Comparison of ENCODE assay signal across 14 mouse cellular contexts in the genomic region with DNA sequence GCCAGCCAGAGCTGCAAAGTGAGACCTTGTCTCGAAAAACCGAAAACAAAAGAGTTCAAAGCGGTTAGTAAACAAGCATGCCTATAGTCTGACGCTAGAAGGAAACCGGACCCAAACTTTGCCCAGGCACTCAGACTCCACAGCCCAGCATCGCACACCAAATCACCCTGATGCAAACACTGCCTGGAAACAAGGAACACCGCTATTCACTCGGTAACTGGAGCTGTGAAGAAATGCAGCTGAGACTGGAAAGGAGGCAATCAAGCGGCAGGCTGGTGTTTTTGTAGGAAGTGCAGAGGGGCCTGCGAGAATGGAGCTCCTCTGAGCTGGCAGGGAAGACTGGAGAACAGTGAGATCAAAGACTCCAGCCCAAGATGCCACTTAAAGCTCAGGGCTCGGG. TPM values are rescaled to one million over a fixed set of nuclear protein-coding genes. Genes with fewer than 3 reads are reported as not detected.
DNase-seq lines count a peak whose midpoint lies in the region; ATAC-seq lines count a peak whose summit lies in the region.
"Had no signal": no experiment of that assay in that cellular context is flagged by ENCODE, and none has a peak within 500 bp of the region (broad histone marks: within the 10 kb centered on the region; RNA-seq: fewer than 3 reads in every experiment).

No protein-coding gene starts in this region.

- H3K9ac ChIP-seq in heart, embryonic 11.5 days (ENCODE audit: low read depth, low read length) = peak overlapping the region; percentile 76
- peak overlapping the region; percentile 38; the same call in 1 of the 2 replicates for H3K9ac ChIP-seq in kidney, embryonic 16.5 days (replicated peaks; ENCODE audit: low read length)
- H3K9ac ChIP-seq in forebrain, embryonic 14.5 days (ENCODE audit: low read length) = peak overlapping the region; percentile 38
- H3K9ac ChIP-seq in neural tube, embryonic 14.5 days (replicated peaks; ENCODE audit: low read depth, low read length) = no peak overlapping the region

- H3K4me1 ChIP-seq in heart, embryonic 11.5 days (ENCODE audit: control insufficient read depth, insufficient read depth, low read length) = peaks cover 42% of the 10 kb centered on the region
- peaks cover 10% of the 10 kb centered on the region; the same call in 1 of the 2 replicates for H3K4me1 ChIP-seq in kidney, embryonic 16.5 days (ENCODE audit: insufficient read depth, low read length)
- 0 out of 2 replicates have a peak, but pooled peaks cover 6% of the 10 kb centered on the region for H3K4me1 ChIP-seq in forebrain, embryonic 14.5 days (ENCODE audit: control insufficient read depth, insufficient read depth, low read length)
- H3K4me1 ChIP-seq in neural tube, embryonic 14.5 days (ENCODE audit: control insufficient read depth, insufficient read depth, low read length) = no peaks in the 10 kb centered on the region

- no peak for ATAC-seq in heart, embryonic 11.5 days (replicated peaks; ENCODE audit: insufficient number of reproducible peaks, low FRiP score, low TSS enrichment)
- peak; percentile 44 for ATAC-seq in kidney, embryonic 16.5 days (ENCODE audit: low FRiP score, low TSS enrichment)
- peak; percentile 43; the same call in 1 of the 2 replicates for ATAC-seq in forebrain, embryonic 14.5 days
- ATAC-seq in neural tube, embryonic 14.5 days (ENCODE audit: low read depth) = no peak

- peak overlapping the region; percentile 93 for H3K27ac ChIP-seq in heart, embryonic 11.5 days (ENCODE audit: low read depth, low read length)
- no peak overlapping the region for H3K27ac ChIP-seq in kidney, embryonic 16.5 days (ENCODE audit: low read length)
- H3K27ac ChIP-seq in forebrain, embryonic 14.5 days (ENCODE audit: low read depth, low read length) = no peak overlapping the region
- H3K27ac ChIP-seq in neural tube, embryonic 14.5 days (ENCODE audit: low read depth, low read length) = peak overlapping the region; percentile 16; the same call in 1 of the 2 replicates

- DNase-seq in heart, adult 9 months (ENCODE audit: low spot score in 2 of 2) = no peak
- no peak for DNase-seq in kidney, postnatal 36 days
- peak; percentile 44 for DNase-seq in forebrain, embryonic 14.5 days (ENCODE audit: low spot score)
- no peak for DNase-seq in frontal cortex, adult 2 months (ENCODE audit: extremely low spot score in 1 of 2, low spot score in 1 of 2)
- no peak for DNase-seq in adrenal gland, adult 2 months
- DNase-seq: cerebellum, adult 2 months; retina, postnatal 1 day had no signal

- H3K9me3 ChIP-seq in heart, embryonic 11.5 days (replicated peaks; ENCODE audit: control insufficient read depth, low read length) = no peaks in the 10 kb centered on the region
- no peaks in the 10 kb centered on the region for H3K9me3 ChIP-seq in kidney, embryonic 16.5 days (ENCODE audit: low read length)
- H3K9me3 ChIP-seq in forebrain, embryonic 14.5 days (replicated peaks; ENCODE audit: control insufficient read depth, low read length) = no peaks in the 10 kb centered on the region
- H3K9me3 ChIP-seq in neural tube, embryonic 14.5 days (ENCODE audit: control insufficient read depth, low read length) = no peaks in the 10 kb centered on the region

- WGBS in heart, embryonic 11.5 days (ENCODE audit: insufficient replicate concordance) = 27% methylated on average over 11 of the region's 11 CpGs
- WGBS in kidney, embryonic 16.5 days = 26% methylated on average over 11 of the region's 11 CpGs
- WGBS in forebrain, embryonic 14.5 days = 22% methylated on average over 11 of the region's 11 CpGs
- WGBS in neural tube, embryonic 14.5 days = 32% methylated on average over 11 of the region's 11 CpGs

- H3K4me3 ChIP-seq in heart, embryonic 11.5 days (ENCODE audit: low read depth, low read length) = no peak overlapping the region
- no peak overlapping the region for H3K4me3 ChIP-seq in kidney, embryonic 16.5 days (ENCODE audit: low read length)
- H3K4me3 ChIP-seq in forebrain, embryonic 14.5 days (ENCODE audit: low read depth, low read length) = no peak overlapping the region
- no peak overlapping the region for H3K4me3 ChIP-seq in neural tube, embryonic 14.5 days (ENCODE audit: low read depth, low read length)
- H3K4me3 ChIP-seq: erythroblast, embryonic 14.5 days had no signal

- H3K27me3 ChIP-seq in heart, embryonic 11.5 days (ENCODE audit: control insufficient read depth, insufficient read depth, low read length) = no peaks in the 10 kb centered on the region
- no peaks in the 10 kb centered on the region for H3K27me3 ChIP-seq in kidney, embryonic 16.5 days (ENCODE audit: insufficient read depth, low read length)
- H3K27me3 ChIP-seq in forebrain, embryonic 14.5 days (replicated peaks; ENCODE audit: control insufficient read depth, insufficient read depth, low read length) = no peaks in the 10 kb centered on the region
- no peaks in the 10 kb centered on the region for H3K27me3 ChIP-seq in neural tube, embryonic 14.5 days (ENCODE audit: control insufficient read depth, insufficient read depth, low read length)

- H3K4me2 ChIP-seq in heart, embryonic 11.5 days = peak overlapping the region; percentile 55
- H3K4me2 ChIP-seq in kidney, embryonic 16.5 days (replicated peaks; ENCODE audit: low read depth, low read length) = no peak overlapping the region
- no peak overlapping the region for H3K4me2 ChIP-seq in forebrain, embryonic 14.5 days (ENCODE audit: low read length)
- no peak overlapping the region for H3K4me2 ChIP-seq in neural tube, embryonic 14.5 days (ENCODE audit: low read depth, low read length)

- H3K36me3 ChIP-seq in heart, embryonic 11.5 days (ENCODE audit: control insufficient read depth, insufficient read depth, low read length) = no peaks in the 10 kb centered on the region
- H3K36me3 ChIP-seq in kidney, embryonic 16.5 days (ENCODE audit: insufficient read depth, low read length) = no peaks in the 10 kb centered on the region
- no peaks in the 10 kb centered on the region for H3K36me3 ChIP-seq in forebrain, embryonic 14.5 days (ENCODE audit: control insufficient read depth, insufficient read depth, low read length)
- no peaks in the 10 kb centered on the region for H3K36me3 ChIP-seq in neural tube, embryonic 14.5 days (ENCODE audit: control insufficient read depth, insufficient read depth, low read length)

RNA-seq across cellular contexts. Expression of gene Tbx19, which starts 46.9 kb away (rescaled TPM):
- polyA plus RNA-seq in heart, embryonic 11.5 days (2014; fragmentation: Nextera tagmentation; extraction: Ambion mirVana) = not detected in 2 replicates
- polyA plus RNA-seq in kidney, embryonic 16.5 days (2015; fragmentation: Nextera tagmentation; extraction: Ambion mirVana) = not detected in 2 replicates
- polyA plus RNA-seq in forebrain, embryonic 14.5 days (2014; fragmentation: Nextera tagmentation; extraction: Ambion mirVana) = 0.07 and 0.13 TPM in 2 replicates
- not detected in 2 replicates for polyA plus RNA-seq in neural tube, embryonic 14.5 days (2014; fragmentation: Nextera tagmentation; extraction: Ambion mirVana)
- polyA plus RNA-seq in frontal cortex, adult 2 months (2012; rRNA removed) = not detected in 2 replicates
- total RNA-seq in adrenal gland, adult 2 months (2021) = not detected
- not detected in 2 replicates for polyA plus RNA-seq in adrenal gland, adult 2 months (2012; rRNA removed)
- total RNA-seq: adrenal gland, adult 18-20 months; left cerebral cortex, postnatal 36 days had no signal
- polyA plus RNA-seq: C2C12; cerebellum, adult 2 months had no signal

Comparison
In these comparisons a context has a peak if more than half of its experiments do, and no peak if none do; other contexts are left out.
1. ATAC-seq: peak in kidney, embryonic 16.5 days (single experiment) and forebrain, embryonic 14.5 days (single experiment); none in heart, embryonic 11.5 days (single experiment) and neural tube, embryonic 14.5 days (single experiment).
2. H3K27ac ChIP-seq: peak in heart, embryonic 11.5 days (single experiment) and neural tube, embryonic 14.5 days (single experiment); none in kidney, embryonic 16.5 days (single experiment) and forebrain, embryonic 14.5 days (single experiment).